Mouse (Mus musculus) T-cell, adult 2 months (primary cell): ENCODE results near the gene Tas1r1.

Experiments used
- DNase-seq: peaks from one replicate; pipeline ENCODE4 v3.0.0; 2022; ENCODE audit warnings: low spot score

The Tas1r1 gene

DNA sequence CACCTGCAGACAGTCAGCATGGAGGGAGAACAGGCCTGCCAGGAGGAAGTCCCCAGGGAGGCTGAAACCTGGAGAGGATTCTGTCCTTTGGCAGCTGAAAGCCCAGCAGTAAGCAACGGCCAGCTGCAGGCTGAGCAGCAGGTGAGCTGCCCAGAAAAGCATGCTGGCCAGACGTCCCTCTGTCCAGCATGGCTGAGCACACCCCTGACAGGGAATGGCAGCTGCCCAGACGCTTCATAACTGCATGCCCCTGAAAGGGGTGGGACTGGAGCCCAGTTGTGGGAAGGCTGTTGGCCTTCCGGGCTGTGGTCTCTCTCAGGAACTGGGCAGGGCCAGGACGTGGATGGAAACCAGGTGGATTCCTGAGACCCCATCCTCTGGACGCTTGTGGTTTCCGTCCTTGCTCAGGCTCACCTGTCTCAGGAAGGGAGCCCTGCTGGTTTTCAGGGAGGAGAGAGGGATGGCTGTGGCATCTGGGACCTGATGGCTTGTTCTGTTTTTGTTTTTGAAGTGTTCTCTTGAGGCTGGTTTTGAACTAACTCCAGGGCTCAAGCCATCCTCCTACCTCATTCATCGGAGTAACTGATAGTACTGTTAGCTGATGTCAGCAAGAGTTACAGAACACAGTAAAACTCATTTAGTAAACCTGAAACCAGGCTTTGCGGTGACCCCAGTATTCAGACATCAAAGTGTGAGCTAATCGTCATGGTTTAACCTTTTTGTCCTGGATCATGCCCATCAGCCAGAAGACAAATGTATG, at the start of gene Tas1r1:
Tas1r1 (minus strand) TSS at position 344 of the 760 bp plus-strand sequence.
- DNase-seq: no peak

DNA sequence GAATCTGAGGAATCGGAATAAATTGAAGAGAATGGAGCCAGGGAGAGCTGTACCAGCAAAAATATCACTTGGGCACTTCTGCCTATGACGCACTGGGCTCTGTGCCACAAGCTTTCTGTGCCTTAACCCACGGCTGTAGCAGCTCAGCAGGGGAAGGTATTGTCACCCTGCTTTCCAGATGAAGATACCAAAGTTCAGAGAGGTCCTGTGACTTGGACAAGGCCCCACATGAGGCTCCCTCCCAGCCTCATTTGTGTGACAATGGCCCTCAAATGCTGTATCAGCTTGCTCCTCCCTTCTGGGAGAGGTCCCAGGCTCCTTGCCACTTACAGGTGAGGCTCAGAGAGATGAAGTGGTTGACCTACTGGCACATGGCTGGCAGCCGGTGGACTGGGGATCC, 49.8 kb upstream of the Tas1r1 start:
- DNase-seq: no peak

DNA sequence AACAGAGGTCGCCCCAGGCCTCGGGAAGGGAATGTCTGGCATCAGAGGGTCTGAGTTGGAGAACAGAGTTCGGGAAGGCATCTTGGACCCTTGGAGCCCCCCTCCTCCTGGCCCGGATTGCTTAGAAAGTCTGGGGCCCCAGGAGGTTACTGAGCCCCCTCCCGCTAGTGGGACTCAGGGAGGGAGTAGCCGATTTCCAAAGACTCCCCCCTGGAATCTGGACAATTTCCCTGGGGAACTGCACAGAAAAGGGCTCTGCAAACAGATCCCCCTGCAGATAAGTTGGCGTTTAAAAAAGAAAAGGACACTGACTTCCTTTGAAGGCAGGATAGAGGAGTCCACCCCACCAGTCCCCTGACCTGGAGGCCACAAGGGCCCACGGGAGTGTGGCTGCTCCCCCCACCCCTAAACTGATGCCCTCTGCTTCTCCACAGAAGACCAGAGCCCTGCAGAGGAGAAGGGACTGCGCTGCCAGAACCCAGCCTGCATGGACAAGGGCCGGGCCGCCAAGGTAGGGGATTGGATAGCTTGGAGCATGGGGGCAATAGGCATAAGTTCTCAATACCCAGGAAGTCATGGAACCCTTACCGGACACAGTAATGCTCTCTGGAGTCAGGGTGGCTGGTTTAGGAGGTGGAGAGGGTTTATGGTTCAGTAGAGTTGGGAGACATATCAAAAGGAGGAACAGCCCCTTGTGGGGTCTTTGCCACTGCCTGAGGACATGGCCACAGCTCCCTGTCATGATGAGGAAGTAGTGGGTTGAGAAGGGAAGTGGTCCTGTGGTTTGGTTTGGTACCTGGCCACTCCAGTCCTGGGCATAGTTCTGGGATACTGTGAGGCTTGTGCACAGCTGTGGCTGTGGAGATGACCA, 49.1 kb upstream of the Tas1r1 start:
- DNase-seq: no peak

DNA sequence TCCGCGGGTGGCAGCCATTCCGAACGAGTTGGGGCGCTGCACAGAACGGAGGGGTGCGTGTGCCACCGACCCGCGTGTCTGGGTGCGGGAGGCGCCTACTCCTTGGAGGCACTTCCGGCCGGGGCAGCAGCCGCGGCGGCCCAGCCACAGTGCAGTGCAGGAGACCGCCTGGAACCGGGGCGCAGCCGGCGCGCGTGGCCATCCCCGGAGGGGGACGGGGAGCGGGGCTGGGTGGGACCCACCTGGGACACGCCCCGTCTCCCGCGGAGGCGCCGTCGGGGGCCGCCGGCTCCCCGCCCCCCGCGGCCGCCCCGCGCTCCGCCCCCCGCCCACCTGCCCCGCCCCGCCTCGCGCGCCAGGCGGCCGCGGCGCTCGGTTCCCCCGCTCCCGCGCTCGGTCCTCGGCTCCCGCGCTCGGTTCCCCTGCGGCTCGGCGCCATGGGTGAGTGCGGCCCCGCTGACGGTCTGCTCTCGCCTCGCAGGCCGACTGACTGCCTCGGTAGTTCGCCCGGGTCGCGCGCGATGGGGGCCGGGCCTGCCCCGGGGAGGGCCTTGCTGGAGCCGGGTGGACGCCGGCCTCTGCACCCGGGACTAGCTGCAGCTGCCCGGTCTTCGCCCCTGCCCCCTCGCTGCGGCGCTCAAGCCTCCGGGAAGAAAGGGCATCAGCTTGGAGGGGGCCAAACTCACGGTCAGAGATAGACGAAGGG, 48.3 kb upstream of the Tas1r1 start:
- DNase-seq: peak; percentile 47

DNA sequence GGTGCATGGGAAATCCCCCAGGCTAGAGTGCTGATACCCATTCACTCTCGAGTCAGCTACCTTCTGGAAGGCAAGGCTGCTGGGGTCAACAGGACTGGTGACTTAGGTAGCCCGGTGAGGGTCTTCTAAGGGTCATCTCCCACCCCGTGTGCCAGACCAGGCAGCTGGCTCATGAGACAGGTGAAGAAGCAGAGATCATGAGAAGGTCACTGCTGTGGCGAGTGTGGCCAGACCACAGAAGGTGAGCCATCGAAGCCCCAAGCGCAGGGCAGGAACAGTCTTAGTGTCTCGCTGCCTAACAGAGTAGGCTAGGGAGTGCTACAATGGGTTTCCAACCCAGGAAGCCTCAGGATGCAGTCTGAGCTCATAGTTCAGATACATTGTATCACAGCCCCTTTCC, 46.2 kb upstream of the Tas1r1 start:
- DNase-seq: no peak

DNA sequence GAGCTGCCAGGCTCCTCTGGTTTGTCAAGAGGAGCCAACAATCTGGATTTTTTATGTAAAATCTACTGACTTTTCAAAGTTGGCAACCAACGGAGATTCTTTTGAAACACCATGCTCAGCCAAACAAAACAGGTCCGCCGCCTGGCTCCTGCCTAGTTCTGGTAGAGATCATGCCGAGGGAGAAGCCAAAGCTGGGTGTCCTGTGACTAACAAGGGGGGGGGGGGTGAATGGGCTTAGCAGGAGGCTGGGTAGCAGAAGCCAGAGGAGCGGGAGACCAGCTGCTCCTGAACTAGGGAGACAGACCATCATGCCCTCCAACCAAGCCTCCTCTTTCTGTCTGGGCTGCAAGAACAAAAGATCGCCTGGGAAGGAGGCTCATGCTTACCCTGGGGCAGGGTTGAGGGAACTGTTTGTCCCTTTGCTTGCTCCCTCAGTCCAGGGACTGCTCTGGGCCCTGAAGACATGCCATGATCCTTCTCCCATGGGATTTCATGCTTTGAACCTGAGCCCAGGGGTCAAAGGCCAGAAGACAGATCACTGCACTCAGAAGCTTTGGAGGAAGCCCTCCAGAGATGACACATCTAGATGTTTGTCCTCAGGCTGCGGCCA, 45.3 kb upstream of the Tas1r1 start:
- no peak for DNase-seq

DNA sequence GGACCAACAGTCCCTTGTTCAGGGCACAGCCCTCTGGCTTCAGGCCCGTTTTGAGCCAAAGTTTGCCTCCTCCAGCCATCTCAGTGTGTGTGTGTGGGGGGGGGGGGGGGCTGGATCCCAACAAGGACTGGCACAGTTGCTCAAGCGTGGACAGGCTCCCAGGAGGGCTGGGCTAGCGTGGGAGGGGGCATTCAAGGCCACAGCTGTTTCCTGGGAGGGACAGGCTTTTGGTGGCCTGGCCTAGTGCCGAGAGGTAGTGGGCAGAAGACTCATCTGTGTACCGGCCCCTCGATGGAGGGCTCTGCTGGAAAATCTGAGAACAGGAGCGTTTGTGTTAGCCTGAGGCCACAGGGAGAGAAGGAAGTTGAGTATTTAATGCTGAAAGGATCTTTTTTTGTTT, 41.6 kb upstream of the Tas1r1 start:
- no peak for DNase-seq

DNA sequence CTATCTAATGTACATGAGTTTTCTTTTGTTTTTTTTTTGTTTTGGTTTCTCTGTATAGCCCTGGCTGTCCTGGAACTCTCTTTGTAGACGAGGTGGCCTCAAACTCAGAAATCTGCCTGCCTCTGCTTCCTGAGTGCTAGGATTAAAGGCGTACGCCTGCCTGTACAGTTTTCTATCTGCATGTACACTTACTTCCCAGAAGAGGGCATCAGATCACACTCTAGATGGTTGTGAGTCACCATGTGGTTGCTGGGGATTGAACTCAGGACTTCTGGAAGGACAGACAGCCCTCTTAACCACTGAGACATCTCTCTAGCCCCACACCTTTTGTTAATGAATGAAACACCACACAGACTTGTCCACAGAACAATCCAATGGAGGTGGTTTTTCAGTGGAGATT, 40.9 kb upstream of the Tas1r1 start:
- DNase-seq: no peak

DNA sequence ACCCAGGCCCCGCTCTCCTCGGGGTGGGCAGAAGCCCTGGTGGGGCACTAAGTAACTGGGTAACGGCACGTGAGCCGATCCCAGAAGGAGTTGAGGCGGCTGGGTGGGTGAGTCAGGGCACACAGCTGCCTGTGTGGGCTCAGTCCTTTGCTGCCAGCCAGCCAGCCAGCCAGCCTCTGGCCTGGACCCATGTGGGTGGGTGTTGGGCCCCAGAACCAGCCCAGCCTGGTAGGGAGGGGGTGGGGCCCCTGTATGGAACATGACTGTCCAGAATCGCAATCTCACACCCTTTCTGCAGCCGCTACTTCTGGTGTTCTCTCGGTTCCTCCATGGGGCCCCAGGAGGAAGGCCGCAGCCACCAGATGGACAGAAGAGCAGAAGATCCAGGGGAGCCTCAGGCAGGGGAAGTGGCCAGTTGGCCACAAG, 39.8 kb upstream of the Tas1r1 start:
- DNase-seq: no peak

DNA sequence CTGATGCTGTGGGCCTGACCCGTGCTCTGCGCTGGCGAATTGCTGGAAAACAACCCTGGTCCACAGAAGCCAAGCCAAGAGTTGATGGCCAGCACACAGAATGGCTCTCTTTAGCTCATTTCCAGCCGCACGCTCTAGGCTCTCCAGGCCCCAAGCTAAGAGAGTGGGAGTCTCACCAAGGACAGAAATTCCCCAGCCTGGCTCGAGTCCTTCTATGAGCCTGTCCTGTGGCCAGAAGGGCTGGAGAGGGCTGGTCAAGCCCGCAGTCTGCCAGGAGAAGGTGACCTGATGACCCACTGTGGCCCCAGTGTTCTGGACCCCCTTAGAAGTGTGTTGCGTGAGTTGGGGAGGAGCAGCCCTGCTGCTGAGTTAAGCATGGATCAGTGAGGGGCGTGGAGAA, 38.8 kb upstream of the Tas1r1 start:
- DNase-seq: no peak

DNA sequence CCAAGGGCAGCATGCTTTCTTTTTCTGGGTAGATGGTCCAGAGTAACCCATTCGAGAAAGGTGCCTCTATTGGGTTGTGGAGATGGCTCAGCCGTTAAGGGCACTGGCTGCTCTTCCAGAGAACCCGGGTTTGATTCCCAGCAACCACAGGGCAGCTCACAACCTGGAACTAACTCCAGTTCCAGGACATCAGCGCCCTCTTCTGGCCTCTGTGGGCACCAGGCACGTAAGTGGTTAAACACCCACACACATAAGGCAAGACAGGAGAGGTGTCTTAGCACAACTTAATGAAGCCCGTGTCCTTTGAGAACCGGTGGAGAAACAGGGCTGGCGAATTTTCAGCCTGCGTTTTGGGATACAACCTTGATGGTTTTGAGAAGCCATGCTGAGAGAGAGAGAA, 36.2 kb upstream of the Tas1r1 start:
- no peak for DNase-seq

DNA sequence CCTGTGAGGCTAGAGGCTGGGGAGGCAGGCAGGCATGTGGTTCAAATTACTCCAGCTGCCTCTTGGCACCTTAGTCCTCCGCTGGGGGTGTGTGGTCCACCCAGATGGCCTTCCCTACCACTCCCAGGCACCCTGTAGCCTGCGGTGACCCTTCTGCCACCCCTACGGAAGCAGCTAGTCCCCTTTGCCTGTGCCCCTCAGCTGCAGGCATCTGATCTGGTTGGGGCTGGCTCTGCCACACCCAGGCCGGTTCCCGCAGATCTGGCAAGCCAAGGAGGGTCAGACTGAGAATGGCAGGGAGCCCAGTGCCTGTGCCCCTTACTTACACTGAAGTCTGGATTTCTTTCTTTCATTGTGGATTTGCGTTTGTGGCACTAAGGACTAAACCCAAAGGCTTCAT, 35.3 kb upstream of the Tas1r1 start:
- no peak for DNase-seq

DNA sequence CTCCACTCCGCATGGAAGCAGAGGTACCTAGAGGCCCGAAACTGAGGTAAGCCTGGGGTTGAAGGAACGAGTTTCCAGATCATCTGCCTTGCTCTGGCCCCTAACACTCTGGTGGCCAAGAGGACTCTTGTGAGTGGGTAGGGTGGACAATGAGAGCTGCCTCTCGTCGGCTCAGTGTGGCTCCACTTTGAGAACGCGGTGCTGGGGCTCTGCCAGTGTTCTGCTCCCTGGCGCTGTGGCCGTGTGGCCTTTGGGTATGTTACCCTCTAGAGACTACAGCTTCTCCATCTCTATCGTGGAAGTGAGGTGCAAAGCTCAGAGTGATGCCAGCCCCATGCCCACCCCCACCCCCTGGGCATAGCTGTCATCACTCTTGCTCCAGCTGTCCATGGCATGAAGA, 34.3 kb upstream of the Tas1r1 start:
- no peak for DNase-seq

DNA sequence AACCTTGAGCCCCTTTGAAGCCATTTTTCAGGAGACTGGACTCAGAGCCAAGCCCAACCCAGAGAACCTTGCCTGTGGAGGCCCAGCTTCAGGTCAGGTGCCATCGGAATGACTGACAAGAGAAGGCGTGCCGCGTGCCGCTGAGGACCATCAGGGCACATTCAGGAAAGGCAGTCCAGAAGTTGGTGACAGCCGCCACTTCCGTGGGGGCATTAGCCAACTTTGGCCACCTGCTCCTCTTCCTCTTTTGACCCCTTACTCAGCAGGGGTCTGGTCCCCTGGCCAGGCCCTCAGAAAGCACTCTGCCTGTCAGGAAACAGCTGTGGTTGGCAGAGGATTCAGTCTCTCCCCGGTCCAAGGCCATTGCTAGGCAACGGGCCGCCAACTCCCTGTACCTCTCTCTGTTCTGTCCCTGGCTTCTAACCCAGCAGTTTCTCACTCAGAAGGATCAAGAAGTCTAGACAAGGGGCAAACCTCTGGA, 33.8 kb upstream of the Tas1r1 start, which contains the start of gene Plekhg5:
Plekhg5 (plus strand) TSS at position 378 of the 481 bp plus-strand sequence.
- no peak for DNase-seq

DNA sequence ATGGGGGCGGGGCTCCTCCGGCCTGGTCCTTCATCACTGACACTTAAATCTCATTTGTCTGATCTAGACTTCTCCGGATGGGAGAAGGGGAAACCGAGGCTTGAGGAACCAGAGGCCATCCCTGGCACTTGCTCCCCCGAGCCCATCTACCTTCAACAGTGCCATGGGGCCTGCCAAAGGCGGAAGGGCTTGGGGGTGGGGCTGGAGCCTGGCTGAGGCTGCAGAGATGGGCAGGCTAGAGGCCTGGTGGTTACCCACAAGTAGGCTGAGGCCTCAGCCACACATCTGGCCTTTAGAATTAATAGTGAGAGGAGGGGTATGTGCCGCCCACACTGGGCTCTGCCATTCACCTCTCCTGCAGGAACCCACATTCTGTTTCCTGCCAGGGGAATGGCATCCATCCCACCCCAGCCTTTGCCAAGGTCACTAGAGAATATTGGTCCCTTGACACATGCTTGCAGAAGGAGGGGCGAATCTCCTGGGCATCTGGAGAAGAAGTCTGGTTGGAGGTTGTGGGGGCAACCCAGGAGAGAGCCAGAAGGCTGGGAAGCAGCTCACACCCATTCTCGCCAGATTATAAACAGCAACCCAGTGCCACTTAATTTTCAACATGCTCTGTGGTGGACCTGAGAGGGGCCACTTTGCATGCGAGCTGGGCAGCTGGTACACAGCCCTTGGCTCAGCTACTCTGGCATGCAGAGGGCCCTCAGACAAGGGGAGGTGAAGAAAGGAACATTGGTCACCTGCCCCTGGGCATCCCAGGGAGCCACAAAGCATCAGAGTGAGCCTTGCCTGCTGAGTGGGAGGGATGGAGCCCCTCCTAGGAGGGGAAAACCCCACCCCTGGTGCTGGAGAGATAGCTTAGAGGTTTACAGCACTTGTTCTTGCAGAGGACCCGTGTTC, 32.4 kb upstream of the Tas1r1 start:
- DNase-seq: no peak

DNA sequence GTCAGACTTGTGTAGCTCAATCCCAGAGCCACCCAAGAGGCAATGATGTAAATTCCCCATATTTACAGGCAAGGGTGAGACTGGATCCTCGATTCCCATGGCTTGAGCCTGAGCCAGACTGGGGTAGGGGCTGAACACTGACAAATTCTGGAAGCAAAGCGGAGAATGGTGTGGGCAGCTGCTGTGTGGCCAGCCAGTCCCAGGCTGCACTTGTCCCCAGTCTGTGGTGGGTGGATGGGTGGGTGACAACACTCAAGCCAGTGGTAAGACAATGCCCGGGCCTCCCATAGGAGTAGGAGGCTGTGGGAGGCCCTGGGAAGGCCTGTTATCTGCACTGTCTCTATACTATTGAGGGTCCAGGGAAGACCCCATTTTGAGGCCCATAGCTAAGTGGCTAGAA, 30.9 kb upstream of the Tas1r1 start:
- no peak for DNase-seq

DNA sequence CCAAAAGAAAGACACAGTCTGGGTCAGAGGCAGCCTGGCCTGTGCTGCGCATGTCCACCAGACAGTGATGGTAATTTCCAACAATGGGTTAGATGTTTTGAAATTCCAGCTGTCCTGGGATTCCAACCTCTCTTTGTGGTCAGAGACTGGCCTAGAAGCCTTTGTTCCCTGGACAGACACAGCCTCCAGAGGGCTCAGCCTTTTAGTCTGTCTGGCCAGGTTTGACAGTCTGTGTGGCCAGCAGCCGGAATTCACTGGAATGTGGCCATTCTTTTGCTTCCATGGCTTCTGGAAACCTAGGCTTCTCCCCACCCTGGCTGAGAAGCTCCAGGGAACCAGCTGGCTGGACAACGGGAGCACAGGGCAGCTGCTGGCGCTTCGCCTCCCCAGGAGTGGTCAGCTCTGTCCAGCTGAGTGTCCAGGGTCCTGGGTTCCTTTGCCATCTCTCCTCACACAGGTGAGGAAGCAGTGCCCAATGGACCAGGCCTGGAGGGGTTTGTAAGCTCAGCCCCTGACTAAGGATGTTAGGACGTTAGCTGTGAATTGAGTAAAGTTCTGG, 29.9 kb upstream of the Tas1r1 start:
- DNase-seq: no peak

DNA sequence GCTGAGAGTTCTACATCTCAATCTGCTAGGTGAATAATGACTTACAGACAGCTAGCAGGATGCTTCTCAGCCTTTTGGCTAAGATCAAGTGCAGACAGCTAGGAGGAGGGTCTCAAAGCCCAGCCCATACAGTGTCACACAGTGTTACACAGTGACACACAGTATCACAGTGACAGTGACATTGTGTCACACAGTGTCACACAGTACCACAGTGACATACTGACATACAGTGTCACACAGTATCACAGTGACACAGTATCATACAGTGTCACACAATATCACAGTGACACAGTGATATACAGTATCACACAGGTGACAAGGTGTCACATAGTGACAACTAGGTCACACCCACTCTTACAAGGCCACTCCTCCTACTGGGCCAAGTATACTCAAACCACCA, 28.9 kb upstream of the Tas1r1 start:
- no peak for DNase-seq

DNA sequence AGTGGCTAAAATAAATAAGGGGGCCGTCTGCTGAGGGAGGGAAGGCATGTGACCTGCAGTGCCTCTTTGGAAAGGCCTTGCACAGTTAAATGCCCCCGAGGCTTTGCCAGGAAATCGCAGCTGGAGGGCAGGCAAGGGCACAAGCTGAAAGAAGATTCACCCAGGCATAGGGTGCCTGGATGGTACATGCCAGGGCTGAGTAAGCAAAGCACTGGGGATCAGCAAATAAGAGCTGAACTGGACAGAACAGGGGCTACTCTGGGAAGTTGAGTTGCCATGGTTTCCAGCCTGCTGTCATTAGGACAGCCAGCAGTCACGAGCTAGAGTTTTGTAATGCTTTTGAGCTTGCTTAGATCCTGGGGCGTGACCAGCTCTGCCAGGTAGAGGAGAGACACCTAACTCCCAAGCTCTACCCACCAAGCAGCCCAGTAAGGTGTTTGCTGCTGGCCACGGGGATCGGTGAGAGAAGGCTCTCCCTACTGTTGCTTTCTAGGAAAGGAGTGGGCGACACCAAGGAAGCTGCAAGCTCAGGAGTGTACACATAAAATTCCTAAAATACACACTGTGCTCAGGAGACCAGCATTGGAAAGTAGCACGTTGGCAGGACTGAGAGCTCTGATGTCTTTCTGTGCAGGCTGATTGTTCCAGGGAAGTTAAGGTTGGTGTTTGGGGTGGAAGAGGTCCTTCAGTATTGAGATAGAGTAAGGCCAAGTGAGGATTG, 24.2 kb upstream of the Tas1r1 start:
- DNase-seq: no peak

DNA sequence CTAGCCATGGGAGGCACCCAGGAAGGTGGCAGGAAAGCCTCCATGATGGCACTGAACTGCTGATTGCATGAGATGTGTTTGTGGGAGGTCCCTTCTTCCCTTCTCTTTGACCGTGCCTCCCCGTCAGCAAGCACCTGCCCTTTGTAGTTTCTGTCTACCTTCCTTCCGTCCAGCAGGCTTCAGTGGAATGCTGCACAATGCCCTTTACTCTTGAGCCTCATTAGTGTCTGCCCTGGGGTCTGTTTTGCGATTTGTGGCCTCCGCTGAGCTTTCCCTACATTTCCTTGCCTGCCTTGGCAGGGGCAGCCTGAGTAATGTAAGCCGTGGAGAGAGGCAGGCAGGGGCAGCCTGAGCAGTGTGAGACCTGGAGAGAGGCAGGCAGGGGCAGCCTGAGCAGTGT, 6.2 kb upstream of the Tas1r1 start:
- DNase-seq: no peak
